8 mouse cellular contexts compared by ENCODE assay signal in the genomic region with DNA sequence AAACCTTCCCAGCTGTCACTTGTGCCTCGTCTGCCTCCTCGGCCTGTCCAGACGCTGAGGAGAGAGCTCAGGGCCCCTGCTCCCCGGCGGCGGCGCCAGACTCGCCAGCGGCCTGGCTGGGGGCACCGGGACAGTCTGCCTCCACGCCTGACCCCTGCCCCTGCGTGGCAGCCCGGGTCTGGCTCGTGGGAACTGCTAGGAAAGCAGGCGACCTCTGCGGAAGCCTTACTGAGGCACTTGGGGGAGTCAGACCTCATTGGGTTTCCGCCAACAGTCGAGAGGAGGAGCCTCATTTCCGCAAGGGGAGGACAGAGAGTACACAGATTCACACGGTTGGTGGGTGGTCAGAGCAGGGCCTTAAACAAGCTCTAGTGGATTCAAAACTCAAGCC. TPM values are rescaled to one million over a fixed set of nuclear protein-coding genes. Genes with fewer than 3 reads are reported as not detected.
DNase-seq lines count a peak whose midpoint lies in the region; ATAC-seq and TF ChIP-seq lines count a peak whose summit lies in the region.

No protein-coding gene starts in this region.

- TF ChIP-seq CTCF in lung, embryonic 14.5 days (IDR thresholded peaks at IDR 0.05; ENCODE audit: low read depth) = peak; percentile 17; the same call in 1 of the 2 replicates
- TF ChIP-seq CTCF in liver, postnatal 0 days (IDR thresholded peaks at IDR 0.05; ENCODE audit: low read depth) = no peak

- 1% methylated on average over 20 of the region's 20 CpGs for WGBS in lung, embryonic 14.5 days
- WGBS in hindbrain, embryonic 11.5 days = under 1% methylated on average over 20 of the region's 20 CpGs
- WGBS in liver, postnatal 0 days (ENCODE audit: insufficient replicate concordance) = 5% methylated on average over 20 of the region's 20 CpGs

- H3K4me1 ChIP-seq in lung, embryonic 14.5 days (ENCODE audit: insufficient read depth) = peaks cover 10% of the 10 kb centered on the region; the same call in 1 of the 2 replicates
- H3K4me1 ChIP-seq in hindbrain, embryonic 11.5 days (replicated peaks; ENCODE audit: control insufficient read depth, insufficient read depth, low read length) = peaks cover 18% of the 10 kb centered on the region
- H3K4me1 ChIP-seq in liver, postnatal 0 days (ENCODE audit: insufficient read depth) = peaks cover 3% of the 10 kb centered on the region; the same call in 1 of the 2 replicates

- H3K27me3 ChIP-seq in lung, embryonic 14.5 days (ENCODE audit: insufficient read depth, low read length) = peaks cover 42% of the 10 kb centered on the region
- H3K27me3 ChIP-seq in hindbrain, embryonic 11.5 days (ENCODE audit: control insufficient read depth, insufficient read depth, low read length) = peaks cover 20% of the 10 kb centered on the region
- peaks cover 33% of the 10 kb centered on the region for H3K27me3 ChIP-seq in liver, postnatal 0 days (ENCODE audit: insufficient read depth, low read length)

- H3K9me3 ChIP-seq in lung, embryonic 14.5 days (ENCODE audit: low read depth, low read length) = no peaks in the 10 kb centered on the region
- no peaks in the 10 kb centered on the region for H3K9me3 ChIP-seq in hindbrain, embryonic 11.5 days (ENCODE audit: control insufficient read depth, low read length)
- H3K9me3 ChIP-seq in liver, postnatal 0 days (ENCODE audit: low read length) = no peaks in the 10 kb centered on the region

- ATAC-seq in lung, embryonic 14.5 days (ENCODE audit: insufficient read depth) = peak; percentile 64; the same call in 1 of the 2 replicates
- peak; percentile 74 for ATAC-seq in hindbrain, embryonic 11.5 days (ENCODE audit: low FRiP score)
- no peak for ATAC-seq in liver, postnatal 0 days

- peak overlapping the region; percentile 64 for H3K4me2 ChIP-seq in lung, embryonic 14.5 days
- peak overlapping the region; percentile 51 for H3K4me2 ChIP-seq in hindbrain, embryonic 11.5 days (replicated peaks; ENCODE audit: low read depth, low read length)
- peak overlapping the region; percentile 50; the same call in 1 of the 2 replicates for H3K4me2 ChIP-seq in liver, postnatal 0 days (ENCODE audit: low read depth, low read length)

- H3K9ac ChIP-seq in lung, embryonic 14.5 days = no peak overlapping the region
- peak overlapping the region; percentile 62 for H3K9ac ChIP-seq in hindbrain, embryonic 11.5 days (ENCODE audit: low read depth, low read length)
- no peak overlapping the region; the same call in 1 of the 2 replicates for H3K9ac ChIP-seq in liver, postnatal 0 days (replicated peaks)

- H3K27ac ChIP-seq in lung, embryonic 14.5 days (ENCODE audit: low read depth) = 0 out of 2 replicates have a peak overlapping the region, but pooled peaks have one; percentile 69
- H3K27ac ChIP-seq in hindbrain, embryonic 11.5 days (ENCODE audit: low read depth, low read length) = peak overlapping the region; percentile 90
- no peak overlapping the region for H3K27ac ChIP-seq in liver, postnatal 0 days (ENCODE audit: low read depth)

- peak overlapping the region; percentile 29 for H3K4me3 ChIP-seq in lung, embryonic 14.5 days (ENCODE audit: low read depth, low read length)
- H3K4me3 ChIP-seq in hindbrain, embryonic 11.5 days (ENCODE audit: low read depth, low read length) = peak overlapping the region; percentile 22
- 0 out of 2 replicates have a peak overlapping the region, but pooled peaks have one; percentile 9 for H3K4me3 ChIP-seq in liver, postnatal 0 days (ENCODE audit: low read depth, low read length)

- H3K36me3 ChIP-seq in lung, embryonic 14.5 days (ENCODE audit: insufficient read depth) = no peaks in the 10 kb centered on the region
- H3K36me3 ChIP-seq in hindbrain, embryonic 11.5 days (ENCODE audit: control insufficient read depth, insufficient read depth, low read length) = no peaks in the 10 kb centered on the region
- no peaks in the 10 kb centered on the region for H3K36me3 ChIP-seq in liver, postnatal 0 days (replicated peaks; ENCODE audit: insufficient read depth, low read length)

- peak; percentile 84 for DNase-seq in lung, embryonic 14.5 days
- DNase-seq in lung, postnatal 25 days (ENCODE audit: low spot score) = no peak
- peak; percentile 70 for DNase-seq in embryo, embryonic 11 days
- DNase-seq in hindbrain, embryonic 11.5 days (ENCODE audit: low spot score) = peak; percentile 74
- no peak for DNase-seq in liver, postnatal 0 days
- peak; percentile 25 for DNase-seq in thymus, postnatal 14 days
- no peak for DNase-seq in adipocyte (ENCODE audit: low spot score)
- DNase-seq in gastrocnemius, adult 18-20 months (ENCODE audit: low spot score) = no peak

- TF ChIP-seq EP300 in liver, postnatal 0 days (IDR thresholded peaks at IDR 0.05; ENCODE audit: low read depth) = no peak

RNA-seq across cellular contexts. Expression of a gene that starts 38.6 kb away (rescaled TPM):
- not detected in 2 replicates for polyA plus RNA-seq in lung, embryonic 14.5 days (2014; fragmentation: Nextera tagmentation; extraction: Ambion mirVana)
- 1.4 and 2.7 TPM in 2 replicates for polyA plus RNA-seq in hindbrain, embryonic 11.5 days (2014; fragmentation: Nextera tagmentation; extraction: Ambion mirVana)
- polyA plus RNA-seq in liver, postnatal 0 days (2015; fragmentation: Nextera tagmentation; extraction: Ambion mirVana) = 0.20 TPM in 1 of 2 replicates, not detected in the other
- not detected for total RNA-seq in gastrocnemius, adult 18-20 months (2021)

Comparison
In these comparisons a context has a peak if more than half of its experiments do, and no peak if none do; other contexts are left out.
1. DNase-seq: peak in lung, embryonic 14.5 days (single experiment), embryo, embryonic 11 days (single experiment), hindbrain, embryonic 11.5 days (single experiment) and thymus, postnatal 14 days (single experiment); none in lung, postnatal 25 days (single experiment), liver, postnatal 0 days (single experiment), adipocyte (single experiment) and gastrocnemius, adult 18-20 months (single experiment).
2. Peak in every context shown above with its lines, with median percentiles within 50 percentile points of each other: H3K4me2 ChIP-seq and H3K4me3 ChIP-seq.